Mouse (Mus musculus): ENCODE measurements around the gene Ccn5. TPM values are rescaled to one million over a fixed set of nuclear protein-coding genes. Genes with fewer than 3 reads are reported as not detected.
A peak's percentile ranks its signal among the peaks of the same experiment; 100 is the strongest.

Gene Ccn5
- polyA plus RNA-seq, 1 experiment from 2014 or later: 0.32 TPM

DNA sequence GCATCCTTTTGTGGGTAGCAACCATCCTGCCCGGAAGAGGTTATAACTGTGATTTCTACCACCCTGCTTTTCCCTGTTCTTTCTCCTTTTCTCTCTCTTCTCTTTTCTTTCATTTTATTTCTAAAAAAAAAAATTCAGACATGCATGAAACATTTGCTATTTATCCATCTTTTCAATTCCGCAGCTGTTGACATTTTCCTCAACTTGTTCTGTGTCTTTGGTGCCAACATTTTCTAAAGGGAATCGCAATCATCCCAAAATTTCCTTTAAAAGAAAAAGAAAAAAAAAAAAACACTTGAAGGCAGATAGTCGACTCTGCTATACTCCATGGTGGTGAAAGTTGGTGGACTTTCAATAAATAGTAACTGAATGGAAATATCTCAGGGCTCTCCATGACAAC, 11.5 kb upstream of the Ccn5 start:
- no peak for ATAC-seq (ENCODE audit: low read depth)
- no peaks in the 10 kb centered on the region for H3K9me3 ChIP-seq
- H3K27ac ChIP-seq (replicated peaks): no peak overlapping the region
- peaks cover 7% of the 10 kb centered on the region; the same call in 1 of the 2 replicates for H3K4me1 ChIP-seq (replicated peaks)
- no peak overlapping the region for H3K9ac ChIP-seq
- no peak overlapping the region for H3K4me2 ChIP-seq
- no peaks in the 10 kb centered on the region for H3K27me3 ChIP-seq
- 95% methylated on average over 4 of the region's 4 CpGs for WGBS
- no peak overlapping the region for H3K4me3 ChIP-seq
- no peaks in the 10 kb centered on the region for H3K36me3 ChIP-seq

DNA sequence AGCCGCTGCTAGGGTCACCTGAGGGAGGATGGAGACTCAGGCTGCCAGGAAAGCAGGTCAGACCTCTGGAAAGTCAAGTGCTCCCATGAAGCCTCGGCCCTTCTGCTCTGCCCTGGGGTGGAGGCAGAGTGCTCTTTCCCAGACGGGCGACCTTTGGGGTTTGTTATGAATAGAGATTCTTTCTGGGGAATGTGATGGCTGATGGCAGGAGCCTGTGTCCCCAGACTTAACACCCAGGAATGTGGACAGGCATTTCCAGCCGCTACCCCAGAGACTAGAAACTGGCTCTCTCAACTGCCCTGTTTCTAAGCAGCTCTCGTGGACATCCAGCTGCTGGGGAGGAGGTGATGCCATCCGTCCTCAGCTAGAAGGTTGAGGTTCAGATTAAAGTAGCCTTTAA, 11.0 kb upstream of the Ccn5 start:
- 76% methylated on average over 7 of the region's 7 CpGs for WGBS
- H3K36me3 ChIP-seq: no peaks in the 10 kb centered on the region
- no peak overlapping the region for H3K4me3 ChIP-seq
- H3K9me3 ChIP-seq: no peaks in the 10 kb centered on the region
- no peak overlapping the region for H3K27ac ChIP-seq (replicated peaks)
- H3K4me2 ChIP-seq: no peak overlapping the region
- ATAC-seq (ENCODE audit: low read depth): no peak
- H3K4me1 ChIP-seq (replicated peaks): peaks cover 7% of the 10 kb centered on the region; the same call in 1 of the 2 replicates
- no peak overlapping the region for H3K9ac ChIP-seq
- H3K27me3 ChIP-seq: no peaks in the 10 kb centered on the region

DNA sequence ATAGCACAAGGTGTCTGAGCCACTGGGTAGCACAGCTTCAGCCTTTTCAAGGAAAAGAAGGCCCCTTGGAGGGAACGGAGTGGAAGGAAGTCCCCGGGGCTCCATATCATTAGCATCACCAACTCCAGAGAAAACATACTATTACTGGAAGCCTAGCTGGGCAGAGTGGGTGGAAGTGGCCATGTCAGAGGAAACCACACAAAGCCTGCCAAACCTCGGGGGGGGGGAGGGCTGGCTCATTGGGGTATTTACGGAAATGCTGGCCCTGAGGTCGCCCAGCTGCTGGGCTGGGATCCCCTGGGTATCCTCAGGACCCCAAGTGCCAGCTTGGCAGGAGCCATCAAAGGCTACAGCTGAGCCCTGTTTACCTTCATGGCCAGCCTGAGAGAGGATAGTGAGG, 7.6 kb upstream of the Ccn5 start:
- H3K27ac ChIP-seq (replicated peaks): no peak overlapping the region
- no peaks in the 10 kb centered on the region for H3K36me3 ChIP-seq
- WGBS: 50% methylated on average over 5 of the region's 5 CpGs
- no peak overlapping the region for H3K4me2 ChIP-seq
- H3K9me3 ChIP-seq: no peaks in the 10 kb centered on the region
- peaks cover 7% of the 10 kb centered on the region; the same call in 1 of the 2 replicates for H3K4me1 ChIP-seq (replicated peaks)
- H3K9ac ChIP-seq: no peak overlapping the region
- no peak overlapping the region for H3K4me3 ChIP-seq
- ATAC-seq (ENCODE audit: low read depth): no peak
- no peaks in the 10 kb centered on the region for H3K27me3 ChIP-seq

DNA sequence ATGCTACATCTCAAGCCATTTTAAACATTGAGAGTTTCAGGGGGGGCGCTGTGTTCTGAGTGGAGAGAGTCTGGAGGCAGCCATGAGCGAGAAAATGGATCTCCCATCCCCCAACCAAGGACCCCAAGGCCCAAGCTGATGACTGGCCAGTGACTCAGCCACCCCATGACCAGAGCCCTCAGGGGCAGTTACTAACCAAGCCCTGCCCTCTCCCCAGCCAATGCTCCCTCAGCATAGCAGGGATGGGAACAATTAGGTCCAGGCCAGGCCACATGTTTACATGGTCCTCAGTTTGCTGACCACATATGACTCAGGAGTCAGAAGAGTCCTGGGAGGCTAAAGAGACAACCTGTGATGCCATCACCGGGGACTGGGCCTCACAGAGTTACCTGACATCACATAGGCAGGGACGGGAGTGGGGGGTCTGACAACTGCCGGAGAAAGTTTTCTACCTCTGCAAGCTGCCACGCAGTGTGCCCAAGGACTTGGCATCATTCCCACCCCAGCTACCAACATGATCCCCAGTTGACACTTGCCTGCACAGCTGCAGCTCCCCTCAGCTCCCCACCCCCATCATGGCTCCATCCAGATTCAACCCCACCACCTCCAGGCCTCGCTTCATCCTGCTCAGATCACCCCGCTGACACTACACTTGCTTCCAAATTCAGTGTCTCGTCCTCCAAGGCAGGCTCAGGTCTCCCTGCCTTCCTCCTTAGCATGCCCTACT, 5.8 kb upstream of the Ccn5 start:
- Histone ChIP-seq H3K9ac (no peak overlapping the region), H3K27ac (replicated peaks) (no peak overlapping the region), H3K4me3 (no peak overlapping the region), H3K27me3 (no peaks in the 10 kb centered on the region), H3K9me3 (no peaks in the 10 kb centered on the region), H3K36me3 (no peaks in the 10 kb centered on the region), H3K4me1 (replicated peaks) (peaks cover 7% of the 10 kb centered on the region; the same call in 1 of the 2 replicates), H3K4me2 (no peak overlapping the region)
- no peak for ATAC-seq (ENCODE audit: low read depth)
- WGBS: 89% methylated on average over 9 of the region's 9 CpGs

DNA sequence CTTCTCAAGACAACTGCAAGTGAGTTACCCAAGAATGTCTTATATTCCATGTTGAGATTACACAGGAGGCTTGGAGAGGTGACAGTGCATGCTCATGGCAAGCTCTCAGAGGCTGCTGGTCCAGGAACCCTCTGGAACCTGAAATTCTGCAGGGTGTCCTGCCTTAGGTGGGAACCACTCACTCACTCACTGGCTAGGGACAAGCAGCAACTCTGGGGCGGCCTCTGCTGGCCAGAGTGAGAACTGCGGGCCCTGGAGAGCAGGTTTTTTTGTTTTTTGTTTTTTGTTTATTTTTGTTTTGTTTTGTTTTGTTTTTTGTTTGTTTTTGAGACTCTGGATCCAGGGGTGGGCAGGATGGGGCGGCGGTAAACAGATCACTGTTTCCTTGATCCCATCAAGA, 2.6 kb downstream of the Ccn5 start:
- no peak for ATAC-seq (ENCODE audit: low read depth)
- Histone ChIP-seq H3K4me3 (no peak overlapping the region), H3K27ac (replicated peaks) (no peak overlapping the region), H3K4me1 (replicated peaks) (no peaks in the 10 kb centered on the region), H3K9ac (no peak overlapping the region), H3K9me3 (no peaks in the 10 kb centered on the region), H3K36me3 (no peaks in the 10 kb centered on the region), H3K27me3 (no peaks in the 10 kb centered on the region), H3K4me2 (peak overlapping the region; percentile 33)
- WGBS: 12% methylated on average over 4 of the region's 4 CpGs

DNA sequence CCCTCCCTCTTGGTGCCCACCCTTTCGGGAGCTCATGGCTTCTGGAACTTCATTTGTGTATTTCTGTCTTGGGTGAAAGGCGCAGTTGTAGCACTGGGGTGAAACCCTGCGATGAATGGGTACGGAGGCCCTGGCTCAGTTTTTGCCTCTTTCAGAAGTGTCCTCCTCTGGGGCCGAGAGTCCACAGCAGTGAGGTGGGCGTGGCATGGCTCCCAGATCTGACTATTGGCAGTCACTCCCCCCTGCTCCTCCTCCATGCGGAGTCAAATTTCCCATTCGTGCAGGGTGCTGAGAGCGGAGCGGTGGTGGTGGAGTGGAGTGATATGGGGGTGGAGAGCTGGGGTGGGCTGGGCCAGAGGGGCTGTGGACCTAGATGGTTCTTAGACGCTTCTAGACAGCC, 3.1 kb downstream of the Ccn5 start:
- H3K4me1 ChIP-seq (replicated peaks): no peaks in the 10 kb centered on the region
- no peaks in the 10 kb centered on the region for H3K9me3 ChIP-seq
- peak overlapping the region; percentile 33 for H3K4me2 ChIP-seq
- no peak for ATAC-seq (ENCODE audit: low read depth)
- WGBS: 13% methylated on average over 11 of the region's 11 CpGs
- 0 out of 2 replicates have a peak overlapping the region, but pooled peaks have one; percentile 9 for H3K9ac ChIP-seq
- no peak overlapping the region for H3K4me3 ChIP-seq
- H3K36me3 ChIP-seq: no peaks in the 10 kb centered on the region
- no peak overlapping the region for H3K27ac ChIP-seq (replicated peaks)
- H3K27me3 ChIP-seq: no peaks in the 10 kb centered on the region

DNA sequence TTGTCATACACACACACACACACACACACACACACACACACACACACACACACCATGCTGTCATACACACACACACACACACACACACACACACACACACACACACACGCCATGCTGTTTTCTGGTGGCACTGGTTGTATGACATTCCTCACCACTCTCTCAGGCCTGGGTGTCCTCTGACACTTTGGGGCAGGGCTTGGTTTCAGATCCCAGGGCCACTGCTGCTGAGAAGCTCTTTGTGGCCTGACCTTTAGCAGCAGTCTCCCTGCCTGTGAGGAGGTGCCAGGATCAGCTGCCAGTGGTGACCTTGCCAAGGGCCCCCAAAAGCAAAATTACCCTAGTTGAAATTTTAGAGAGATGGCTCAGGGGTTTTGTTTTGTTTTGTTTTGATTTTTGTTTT, 5.2 kb downstream of the Ccn5 start:
- H3K27ac ChIP-seq (replicated peaks): no peak overlapping the region
- H3K9ac ChIP-seq: no peak overlapping the region
- H3K27me3 ChIP-seq: no peaks in the 10 kb centered on the region
- no peaks in the 10 kb centered on the region for H3K4me1 ChIP-seq (replicated peaks)
- H3K9me3 ChIP-seq: no peaks in the 10 kb centered on the region
- 89% methylated on average over 1 of the region's 1 CpGs for WGBS
- ATAC-seq (ENCODE audit: low read depth): no peak
- no peak overlapping the region for H3K4me2 ChIP-seq
- no peak overlapping the region for H3K4me3 ChIP-seq
- H3K36me3 ChIP-seq: no peaks in the 10 kb centered on the region

DNA sequence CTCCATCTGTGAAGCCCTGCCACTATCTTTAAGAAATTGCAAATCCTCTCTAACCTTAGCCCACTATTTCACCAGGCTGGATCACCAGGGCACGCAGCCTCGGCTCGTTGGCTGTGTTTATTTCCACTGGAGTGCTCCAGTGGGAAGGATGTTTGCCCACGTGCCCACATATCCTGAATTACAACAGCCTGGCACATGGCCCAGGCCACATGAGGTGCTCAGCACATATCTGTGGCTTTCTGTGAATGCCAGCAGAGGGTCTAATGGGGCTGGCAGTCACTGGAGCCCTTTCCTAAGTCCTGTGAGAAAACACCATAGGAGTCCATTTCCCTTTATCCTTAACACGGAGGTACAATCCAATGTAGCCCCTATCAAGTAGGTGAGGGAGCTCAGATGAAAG, 5.8 kb downstream of the Ccn5 start:
- Histone ChIP-seq H3K36me3 (no peaks in the 10 kb centered on the region), H3K27me3 (no peaks in the 10 kb centered on the region), H3K4me3 (no peak overlapping the region), H3K9me3 (no peaks in the 10 kb centered on the region), H3K4me2 (no peak overlapping the region), H3K4me1 (replicated peaks) (no peaks in the 10 kb centered on the region), H3K9ac (no peak overlapping the region), H3K27ac (replicated peaks) (no peak overlapping the region)
- no peak for ATAC-seq (ENCODE audit: low read depth)
- WGBS: 58% methylated on average over 5 of the region's 5 CpGs

DNA sequence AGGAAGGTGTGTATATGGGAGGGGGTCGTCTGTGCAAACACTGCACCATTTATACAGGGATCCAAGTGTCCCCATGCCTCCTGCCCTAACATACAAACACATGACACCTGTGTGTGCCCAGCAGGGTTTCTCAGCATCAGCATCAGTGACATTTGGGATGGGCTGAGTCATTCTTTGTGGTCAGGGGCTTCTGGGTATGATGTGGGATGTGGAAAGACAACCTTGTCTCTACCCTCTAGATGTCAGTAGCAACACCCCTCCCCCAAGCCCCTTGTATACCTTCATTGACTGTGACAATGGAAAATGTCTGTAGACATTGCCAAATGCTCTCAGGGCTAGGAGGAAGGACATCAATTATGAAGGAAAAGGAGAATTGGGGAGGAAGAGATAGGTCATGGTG, 10.5 kb downstream of the Ccn5 start:
- 57% methylated on average over 1 of the region's 1 CpGs for WGBS

DNA sequence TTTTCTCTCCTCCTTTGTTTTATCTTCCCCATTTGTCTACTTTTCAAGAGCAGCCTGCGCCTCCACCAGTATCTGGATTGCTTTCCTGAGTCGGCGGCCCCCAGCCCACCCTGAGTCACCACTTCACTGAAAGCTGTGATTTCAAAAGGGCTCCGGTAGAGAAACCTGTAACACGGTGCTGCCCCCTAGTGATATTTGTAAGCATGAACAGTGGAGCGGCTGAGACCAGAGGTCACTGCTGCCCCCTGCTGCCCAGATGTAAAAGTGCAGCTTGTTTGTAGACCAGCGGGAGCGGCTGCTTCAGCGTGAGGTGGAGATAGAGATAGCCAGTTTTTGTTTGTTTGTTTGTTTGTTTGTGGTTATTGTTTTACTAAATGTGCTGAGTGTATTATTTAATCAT, 17.4 kb downstream of the Ccn5 start:
- no peaks in the 10 kb centered on the region for H3K36me3 ChIP-seq
- H3K27me3 ChIP-seq: peaks cover 3% of the 10 kb centered on the region; the same call in 1 of the 2 replicates
- H3K27ac ChIP-seq (replicated peaks): no peak overlapping the region
- peak; percentile 36; the same call in 1 of the 2 replicates for ATAC-seq (ENCODE audit: low read depth)
- no peak overlapping the region for H3K9ac ChIP-seq
- H3K4me2 ChIP-seq: no peak overlapping the region
- H3K4me1 ChIP-seq (replicated peaks): no peaks in the 10 kb centered on the region
- 0 out of 2 replicates have a peak, but pooled peaks cover 4% of the 10 kb centered on the region for H3K9me3 ChIP-seq
- H3K4me3 ChIP-seq: no peak overlapping the region
- 30% methylated on average over 9 of the region's 9 CpGs for whole genome bisulfite sequencing

More for the DNA sequence above, 10.5 kb downstream of the Ccn5 start:
- Histone ChIP-seq H3K4me3 (no peak overlapping the region), H3K27ac (replicated peaks) (no peak overlapping the region), H3K9me3 (no peaks in the 10 kb centered on the region), H3K27me3 (no peaks in the 10 kb centered on the region), H3K4me1 (replicated peaks) (no peaks in the 10 kb centered on the region), H3K36me3 (no peaks in the 10 kb centered on the region), H3K4me2 (no peak overlapping the region), H3K9ac (no peak overlapping the region)
- no peak for ATAC-seq (ENCODE audit: low read depth)

DNA sequence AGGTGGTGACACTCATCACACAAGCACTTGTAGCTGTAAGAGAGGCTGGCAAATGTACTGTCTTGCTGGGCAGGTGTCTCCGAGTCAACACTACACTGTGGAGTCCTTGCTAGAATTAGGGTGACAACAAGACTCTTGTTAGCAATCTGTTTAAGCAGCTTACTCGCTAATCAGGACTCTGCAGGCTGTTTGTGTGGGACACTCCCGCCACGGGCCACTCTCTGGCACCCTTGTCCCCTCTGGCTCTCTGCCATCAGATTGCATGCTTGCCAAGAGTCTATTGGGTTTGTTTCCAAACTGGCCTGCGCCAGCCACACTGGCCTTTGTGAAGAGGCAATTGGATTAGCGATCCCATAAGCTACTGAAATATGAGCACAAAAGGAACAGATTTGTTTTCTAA, 18.9 kb downstream of the Ccn5 start:
- H3K4me2 ChIP-seq: no peak overlapping the region
- no peak overlapping the region for H3K9ac ChIP-seq
- WGBS: 47% methylated on average over 6 of the region's 6 CpGs
- ATAC-seq (ENCODE audit: low read depth): no peak
- H3K27me3 ChIP-seq: peaks cover 3% of the 10 kb centered on the region; the same call in 1 of the 2 replicates
- H3K4me3 ChIP-seq: no peak overlapping the region
- 0 out of 2 replicates have a peak, but pooled peaks cover 4% of the 10 kb centered on the region for H3K9me3 ChIP-seq
- no peaks in the 10 kb centered on the region for H3K4me1 ChIP-seq (replicated peaks)
- no peaks in the 10 kb centered on the region for H3K36me3 ChIP-seq
- no peak overlapping the region for H3K27ac ChIP-seq (replicated peaks)

DNA sequence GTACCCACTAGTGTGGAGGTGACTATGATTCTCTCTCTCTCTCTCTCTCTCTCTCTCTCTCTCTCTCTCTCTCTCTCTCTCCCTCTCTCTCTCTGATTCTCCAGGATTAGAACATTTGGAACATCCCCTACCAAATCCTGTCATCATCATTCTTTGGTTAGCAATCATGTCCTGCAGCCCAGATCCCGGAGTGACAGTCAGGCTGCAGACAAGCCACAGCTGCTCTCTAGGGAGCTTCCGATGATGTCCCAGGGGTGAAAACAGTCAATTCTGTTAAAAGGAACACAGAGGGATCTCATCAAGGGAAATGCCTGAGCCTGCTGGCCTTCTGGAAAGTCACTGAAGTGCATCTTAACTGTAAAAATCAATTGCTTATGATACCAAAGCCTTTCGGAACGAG, 21.4 kb downstream of the Ccn5 start:
- no peaks in the 10 kb centered on the region for H3K4me1 ChIP-seq (replicated peaks)
- no peak for ATAC-seq (ENCODE audit: low read depth)
- peaks cover 3% of the 10 kb centered on the region; the same call in 1 of the 2 replicates for H3K27me3 ChIP-seq
- H3K27ac ChIP-seq (replicated peaks): no peak overlapping the region
- 0 out of 2 replicates have a peak, but pooled peaks cover 1% of the 10 kb centered on the region for H3K9me3 ChIP-seq
- no peak overlapping the region for H3K4me3 ChIP-seq
- H3K4me2 ChIP-seq: no peak overlapping the region
- H3K9ac ChIP-seq: no peak overlapping the region
- no peaks in the 10 kb centered on the region for H3K36me3 ChIP-seq
- 57% methylated on average over 4 of the region's 4 CpGs for WGBS

DNA sequence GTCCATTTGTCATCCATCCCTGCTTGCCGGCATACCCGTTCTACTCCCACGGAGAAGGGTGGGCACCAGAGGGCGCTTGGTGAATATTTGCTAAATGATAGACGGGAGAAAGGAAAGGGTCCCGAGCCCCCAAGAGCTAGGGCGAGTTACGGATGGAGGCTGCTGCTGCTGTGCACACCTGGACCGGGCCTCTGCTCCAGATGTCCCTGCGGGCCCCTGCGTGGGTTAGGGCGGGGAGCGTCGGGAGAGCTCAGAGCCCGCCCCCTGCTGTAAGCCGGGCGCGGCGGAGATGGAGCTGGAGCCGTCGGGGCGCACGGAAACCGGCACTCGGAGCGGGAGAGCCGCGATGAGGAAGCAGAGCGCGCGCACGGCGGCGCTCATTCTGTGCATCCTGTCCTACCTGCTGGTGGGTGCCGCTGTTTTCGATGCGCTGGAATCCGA, 32.8 kb downstream of the Ccn5 start, which contains the start of gene Kcnk15:
Gene Kcnk15, plus strand, starts transcription at position 191 of the 441 bp plus-strand sequence.
- H3K4me1 ChIP-seq (replicated peaks): peaks cover 11% of the 10 kb centered on the region
- H3K4me2 ChIP-seq: peak within 1 kb of the TSS; percentile 37
- 2% methylated on average over 38 of the region's 38 CpGs for WGBS
- 0 out of 2 replicates have a peak within 1 kb of the TSS, but pooled peaks have one; percentile 17 for H3K9ac ChIP-seq
- peak within 1 kb of the TSS; percentile 25 for H3K4me3 ChIP-seq
- no peaks in the 10 kb centered on the region for H3K9me3 ChIP-seq
- ATAC-seq (ENCODE audit: low read depth): peak; percentile 37; the same call in 1 of the 2 replicates
- no peaks in the 10 kb centered on the region for H3K36me3 ChIP-seq
- H3K27me3 ChIP-seq: peaks cover 92% of the 10 kb centered on the region
- H3K27ac ChIP-seq (replicated peaks): no peak within 1 kb of the TSS

Measured in neural tube, embryonic 13.5 days (tissue).